Mouse (Mus musculus) forebrain, embryonic 16.5 days (tissue): ENCODE measurements at regions not wholly inside any gene's neighbourhood (a gene's known extent, or its start where the extent isn't known, plus 50 kb on each side); places are given as distances from the start of the nearest gene placed in this dataset.

Source experiments
- ATAC-seq: fragments of 200-750 bp; cut with Nextera tagmentation; 2 replicates; pipeline ENCODE4 v1.8.0; 2017; ENCODE audit warnings: mild to moderate bottlenecking, moderate library complexity
- H3K27ac ChIP-seq: fragments of 300-500 bp; sonication (generic); 2 replicates; pipeline ENCODE4 v1.5.1; 2014; ENCODE audit warnings: low read length, control low read depth
- H3K27me3 ChIP-seq: fragments of 300-500 bp; sonication (generic); replicated peaks from 2 replicates; pipeline ENCODE4 v1.6.1; 2014; ENCODE audit warnings: low read length; ENCODE audit not compliant: control insufficient read depth, insufficient read depth
- H3K36me3 ChIP-seq: fragments of 300-500 bp; sonication (generic); 2 replicates; pipeline ENCODE4 v1.6.1; 2014; ENCODE audit not compliant: control insufficient read depth, insufficient read depth
- H3K4me1 ChIP-seq: fragments of 300-500 bp; sonication (generic); replicated peaks from 2 replicates; pipeline ENCODE4 v1.6.1; 2014; ENCODE audit warnings: low read length; ENCODE audit not compliant: control insufficient read depth, insufficient read depth
- H3K4me2 ChIP-seq: fragments of 300-500 bp; sonication (generic); 2 replicates; pipeline ENCODE4 v1.6.1; 2014; ENCODE audit warnings: mild to moderate bottlenecking, low read length, control low read depth
- H3K4me3 ChIP-seq: fragments of 300-500 bp; sonication (generic); replicated peaks from 2 replicates; pipeline ENCODE4 v1.5.1; 2014; ENCODE audit warnings: mild to moderate bottlenecking, low read length, control low read depth
- H3K9ac ChIP-seq: fragments of 300-500 bp; sonication (generic); replicated peaks from 2 replicates; pipeline ENCODE4 v1.6.1; 2014; ENCODE audit warnings: low read depth, low read length, control low read depth
- H3K9me3 ChIP-seq: fragments of 300-500 bp; sonication (generic); 2 replicates; pipeline ENCODE4 v1.6.1; 2016; ENCODE audit warnings: low read length; ENCODE audit not compliant: control insufficient read depth
- WGBS: fragments of 180-500 bp; shearing (Covaris S2); extraction: QIAGEN DNeasy Blood & Tissue Kit; methylation state at CpG from one replicate; pipeline ENCODE4 v1.1.7; 2014; 5-methylcytosine and 5-hydroxymethylcytosine counted together

GRCm38 (mm10) chr5:111901197-111901596, 167.5 kb downstream of the Gm26897 start:
- H3K9me3 ChIP-seq, result no peaks in the 10 kb centered on the region
- H3K27me3 ChIP-seq, result no peaks in the 10 kb centered on the region
- H3K27ac ChIP-seq, result no peak overlapping the region
- 50% methylated on average over 5 of the region's 5 CpGs for WGBS
- no peak overlapping the region for H3K9ac ChIP-seq
- H3K36me3 ChIP-seq, result no peaks in the 10 kb centered on the region
- no peak overlapping the region for H3K4me3 ChIP-seq
- H3K4me1 ChIP-seq, result peaks cover 15% of the 10 kb centered on the region
- ATAC-seq, result no peak
- no peak overlapping the region for H3K4me2 ChIP-seq

DNA sequence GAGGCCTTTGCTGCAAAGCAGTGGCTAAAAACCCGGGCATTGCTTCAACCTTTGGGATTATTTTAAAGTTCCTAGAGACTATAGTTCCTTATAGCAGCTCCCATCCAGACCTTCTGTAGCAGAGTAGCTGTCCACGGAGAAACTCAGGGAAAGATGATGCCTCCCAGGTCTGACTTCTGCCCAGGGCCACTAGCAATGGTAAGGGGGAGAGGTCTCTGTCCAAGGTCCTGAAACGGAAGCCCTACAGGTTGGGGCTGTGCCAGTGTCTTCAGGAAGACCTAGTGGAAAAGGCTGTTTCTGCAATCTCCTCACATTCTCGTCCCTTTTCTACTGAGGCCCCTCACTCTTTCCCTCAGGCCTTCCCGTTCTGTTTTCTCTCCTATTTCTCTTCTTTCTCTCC, 168.0 kb downstream of the Gm26897 start:
- no peak for ATAC-seq

GRCm38 (mm10) chr5:111908085-111908484, 174.4 kb downstream of the Gm26897 start:
- Histone ChIP-seq H3K9ac (0 out of 2 replicates have a peak overlapping the region, but pooled peaks have one; percentile 5), H3K9me3 (no peaks in the 10 kb centered on the region), H3K4me3 (no peak overlapping the region), H3K36me3 (no peaks in the 10 kb centered on the region), H3K4me2 (no peak overlapping the region), H3K27ac (peak overlapping the region; percentile 89), H3K27me3 (no peaks in the 10 kb centered on the region), H3K4me1 (peaks cover 50% of the 10 kb centered on the region)
- WGBS, result 35% methylated on average over 14 of the region's 14 CpGs
- ATAC-seq, result peak; percentile 82

More for the DNA sequence above, 168.0 kb downstream of the Gm26897 start:
- Histone ChIP-seq H3K36me3 (no peaks in the 10 kb centered on the region), H3K9me3 (no peaks in the 10 kb centered on the region), H3K4me3 (no peak overlapping the region), H3K27ac (no peak overlapping the region), H3K4me1 (peaks cover 15% of the 10 kb centered on the region), H3K4me2 (no peak overlapping the region), H3K9ac (no peak overlapping the region), H3K27me3 (no peaks in the 10 kb centered on the region)
- WGBS, result 19% methylated on average over 5 of the region's 5 CpGs

DNA sequence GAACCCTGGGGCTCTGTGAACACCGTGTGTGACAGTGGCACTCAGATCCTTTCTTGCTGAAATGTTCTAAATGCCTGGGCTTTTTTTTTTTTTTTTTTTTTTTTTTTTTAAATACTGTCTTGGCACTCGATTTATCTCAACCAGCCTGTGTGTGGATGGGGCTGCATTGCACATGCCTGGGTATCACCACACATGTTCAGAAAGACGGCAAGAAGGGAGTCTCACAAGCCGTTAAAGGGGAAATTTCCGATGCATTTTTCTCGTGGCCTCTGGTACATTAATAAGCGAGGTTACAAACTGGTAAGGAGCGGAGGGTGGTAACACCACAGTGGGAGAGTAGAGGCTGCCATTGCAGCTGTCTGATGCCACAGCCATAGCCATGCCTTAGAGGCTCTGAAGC, 176.8 kb downstream of the Gm26897 start:
- ATAC-seq, result peak; percentile 37; the same call in 1 of the 2 replicates
- Histone ChIP-seq H3K4me1 (peaks cover 69% of the 10 kb centered on the region), H3K27ac (peak overlapping the region; percentile 79), H3K27me3 (no peaks in the 10 kb centered on the region), H3K9ac (no peak overlapping the region), H3K4me3 (no peak overlapping the region), H3K9me3 (no peaks in the 10 kb centered on the region), H3K4me2 (peak overlapping the region; percentile 8; the same call in 1 of the 2 replicates), H3K36me3 (no peaks in the 10 kb centered on the region)
- 37% methylated on average over 8 of the region's 8 CpGs for WGBS

DNA sequence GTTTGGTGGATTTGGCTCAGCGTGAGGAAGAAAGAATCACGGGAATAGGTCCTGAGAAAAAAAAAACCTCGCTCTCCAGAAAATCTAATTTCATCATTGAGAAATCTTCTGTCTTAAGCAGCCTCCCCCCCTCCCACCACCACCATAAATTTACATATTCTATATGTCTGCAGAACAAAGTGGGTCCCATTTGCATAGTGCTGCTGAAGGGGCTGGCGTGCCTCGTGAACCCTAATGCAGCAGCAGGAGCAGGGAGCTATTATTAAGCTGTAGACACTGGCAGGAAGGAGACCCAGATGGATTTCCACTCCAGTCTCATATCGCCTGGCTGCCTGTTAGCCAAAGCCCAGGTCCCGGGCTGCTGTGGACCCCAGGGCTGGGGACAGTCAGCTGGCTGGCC, 179.6 kb downstream of the Gm26897 start:
- H3K27me3 ChIP-seq, result no peaks in the 10 kb centered on the region
- WGBS, result 9% methylated on average over 7 of the region's 7 CpGs
- H3K9me3 ChIP-seq, result no peaks in the 10 kb centered on the region
- no peak overlapping the region for H3K4me3 ChIP-seq
- no peak overlapping the region for H3K4me2 ChIP-seq
- ATAC-seq, result peak; percentile 55; the same call in 1 of the 2 replicates
- H3K27ac ChIP-seq, result peak overlapping the region; percentile 80
- peaks cover 72% of the 10 kb centered on the region for H3K4me1 ChIP-seq
- H3K36me3 ChIP-seq, result no peaks in the 10 kb centered on the region
- H3K9ac ChIP-seq, result peak overlapping the region; percentile 38

DNA sequence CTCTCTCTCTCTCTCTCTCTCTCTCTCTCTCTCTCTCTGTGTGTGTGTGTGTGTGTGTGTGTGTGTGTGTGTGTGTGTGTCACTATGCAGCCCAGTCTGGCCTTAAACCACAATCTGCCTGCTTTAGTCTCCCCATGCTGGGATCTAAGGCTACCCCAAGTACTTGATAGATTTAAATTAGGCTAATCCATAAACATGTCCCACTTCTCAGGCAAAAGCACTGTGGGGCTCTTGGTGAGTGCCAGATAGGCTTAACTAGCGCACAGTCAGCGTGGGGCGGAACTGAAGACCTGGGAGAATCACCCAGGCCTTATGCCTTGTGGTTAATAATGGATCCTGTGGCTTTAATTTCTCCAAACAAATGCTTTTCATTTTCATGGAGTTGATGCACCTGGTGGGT, 180.6 kb downstream of the Gm26897 start:
- no peak overlapping the region for H3K4me3 ChIP-seq
- peaks cover 63% of the 10 kb centered on the region for H3K4me1 ChIP-seq
- H3K27ac ChIP-seq, result peak overlapping the region; percentile 80
- H3K36me3 ChIP-seq, result no peaks in the 10 kb centered on the region
- H3K27me3 ChIP-seq, result no peaks in the 10 kb centered on the region
- no peak overlapping the region for H3K9ac ChIP-seq
- no peak for ATAC-seq
- H3K4me2 ChIP-seq, result no peak overlapping the region
- 33% methylated on average over 3 of the region's 3 CpGs for WGBS
- no peaks in the 10 kb centered on the region for H3K9me3 ChIP-seq

DNA sequence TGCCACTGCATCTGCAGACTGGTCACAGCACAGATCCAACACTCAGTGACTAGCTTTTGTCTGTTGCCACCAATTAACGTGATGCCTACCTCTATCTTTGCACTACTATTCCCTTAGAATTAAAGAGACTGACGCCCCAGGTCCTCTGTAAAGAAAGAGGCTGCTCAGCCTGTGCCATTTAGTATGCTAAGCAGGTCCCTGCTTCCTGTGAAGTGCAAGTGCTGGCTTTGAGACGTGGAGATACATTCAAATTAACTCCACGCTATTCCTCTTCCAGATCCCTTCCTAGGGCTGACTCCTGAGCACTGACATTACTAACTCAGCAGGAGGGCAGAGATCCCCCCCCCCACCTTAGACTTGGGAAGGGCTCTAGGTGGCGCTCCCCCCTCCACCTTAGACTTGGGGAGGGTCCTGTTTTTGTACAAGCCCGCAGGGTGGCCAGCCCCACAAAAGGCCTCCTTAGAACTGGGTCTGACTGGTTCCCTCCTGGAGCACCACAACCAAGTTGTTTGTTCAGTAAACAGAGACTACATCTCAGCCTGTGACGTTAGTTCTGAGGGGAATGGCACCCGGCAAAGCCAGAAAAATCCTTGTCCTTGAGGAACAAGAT, 184.0 kb downstream of the Gm26897 start:
- Histone ChIP-seq H3K36me3 (no peaks in the 10 kb centered on the region), H3K4me2 (no peak overlapping the region), H3K9ac (peak overlapping the region; percentile 30; the same call in 1 of the 2 replicates), H3K27me3 (no peaks in the 10 kb centered on the region), H3K9me3 (no peaks in the 10 kb centered on the region), H3K4me3 (no peak overlapping the region), H3K27ac (peak overlapping the region; percentile 52), H3K4me1 (peaks cover 38% of the 10 kb centered on the region)
- ATAC-seq, result peak; percentile 70
- WGBS, result 7% methylated on average over 8 of the region's 8 CpGs

DNA sequence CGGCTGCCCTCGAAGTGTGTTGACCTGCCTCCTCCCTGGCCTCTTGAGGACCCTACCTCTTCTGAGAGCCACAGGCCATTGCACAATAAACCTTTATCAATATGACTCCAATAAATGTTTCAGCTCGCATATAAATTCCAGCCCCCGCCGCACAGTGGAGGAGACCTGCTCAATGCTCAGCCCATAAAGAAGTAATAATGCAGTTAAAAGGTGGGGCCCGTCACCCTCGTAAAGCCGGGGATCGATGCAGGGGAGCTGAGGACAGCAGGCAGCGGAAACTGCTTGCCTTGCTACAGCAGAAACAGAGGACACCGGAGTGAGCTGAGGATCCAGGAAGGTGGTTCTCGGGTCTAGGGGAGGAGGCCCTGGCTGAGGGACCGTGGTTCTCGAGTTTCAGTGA, 185.2 kb downstream of the Gm26897 start:
- Histone ChIP-seq H3K4me3 (no peak overlapping the region), H3K9me3 (no peaks in the 10 kb centered on the region), H3K9ac (no peak overlapping the region), H3K36me3 (no peaks in the 10 kb centered on the region), H3K4me2 (no peak overlapping the region), H3K27ac (0 out of 2 replicates have a peak overlapping the region, but pooled peaks have one; percentile 10), H3K27me3 (no peaks in the 10 kb centered on the region), H3K4me1 (peaks cover 38% of the 10 kb centered on the region)
- 82% methylated on average over 14 of the region's 14 CpGs for WGBS
- ATAC-seq, result no peak

DNA sequence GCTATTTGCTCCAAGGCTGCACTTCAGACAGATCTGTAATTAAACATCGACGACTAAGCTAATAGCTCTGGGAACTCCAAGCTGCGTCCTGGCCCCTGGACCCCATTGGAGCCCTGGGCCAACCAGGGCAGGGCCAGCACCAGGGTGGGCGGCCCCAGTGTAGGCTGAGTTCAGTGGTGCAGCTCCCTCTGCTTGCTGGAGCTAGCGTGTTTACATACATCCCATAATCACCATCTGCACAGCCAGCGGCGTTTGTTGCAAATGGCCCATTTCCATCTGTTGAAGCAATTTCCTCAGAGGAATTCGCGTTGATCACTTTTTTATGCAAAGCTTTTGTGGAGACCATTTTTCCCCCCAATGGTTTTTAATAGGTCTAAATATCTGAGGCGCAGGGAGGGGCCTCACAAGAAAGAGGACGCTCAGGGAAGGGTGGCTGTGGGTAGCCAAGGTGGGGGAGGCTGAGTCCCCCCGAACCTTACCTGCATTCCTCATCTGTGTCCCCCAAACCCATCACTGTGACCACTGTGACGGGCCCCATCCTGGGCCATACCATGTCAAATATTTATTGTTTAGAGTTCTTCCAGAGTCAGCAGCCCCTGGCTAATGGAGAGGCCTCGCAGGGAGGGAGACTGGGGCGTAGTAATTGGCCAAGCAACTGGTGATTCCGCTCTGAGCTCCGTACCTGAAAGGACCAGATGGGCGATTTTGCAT, 189.4 kb downstream of the Gm26897 start:
- Histone ChIP-seq H3K36me3 (no peaks in the 10 kb centered on the region), H3K27ac (peak overlapping the region; percentile 48), H3K4me2 (0 out of 2 replicates have a peak overlapping the region, but pooled peaks have one; percentile 11), H3K4me1 (peaks cover 19% of the 10 kb centered on the region), H3K9ac (no peak overlapping the region), H3K9me3 (no peaks in the 10 kb centered on the region), H3K27me3 (no peaks in the 10 kb centered on the region), H3K4me3 (no peak overlapping the region)
- WGBS, result 10% methylated on average over 18 of the region's 18 CpGs
- peak; percentile 93 for ATAC-seq
